Mouse (Mus musculus) embryo, embryonic 11 days (tissue): ENCODE results near the gene Tmem245.
A peak's percentile ranks its signal among the peaks of the same experiment; 100 is the strongest.

Experiments used
- DNase-seq: peaks from one replicate; pipeline ENCODE4 v3.0.0-alpha.2; 2015

Tmem245 gene

DNA sequence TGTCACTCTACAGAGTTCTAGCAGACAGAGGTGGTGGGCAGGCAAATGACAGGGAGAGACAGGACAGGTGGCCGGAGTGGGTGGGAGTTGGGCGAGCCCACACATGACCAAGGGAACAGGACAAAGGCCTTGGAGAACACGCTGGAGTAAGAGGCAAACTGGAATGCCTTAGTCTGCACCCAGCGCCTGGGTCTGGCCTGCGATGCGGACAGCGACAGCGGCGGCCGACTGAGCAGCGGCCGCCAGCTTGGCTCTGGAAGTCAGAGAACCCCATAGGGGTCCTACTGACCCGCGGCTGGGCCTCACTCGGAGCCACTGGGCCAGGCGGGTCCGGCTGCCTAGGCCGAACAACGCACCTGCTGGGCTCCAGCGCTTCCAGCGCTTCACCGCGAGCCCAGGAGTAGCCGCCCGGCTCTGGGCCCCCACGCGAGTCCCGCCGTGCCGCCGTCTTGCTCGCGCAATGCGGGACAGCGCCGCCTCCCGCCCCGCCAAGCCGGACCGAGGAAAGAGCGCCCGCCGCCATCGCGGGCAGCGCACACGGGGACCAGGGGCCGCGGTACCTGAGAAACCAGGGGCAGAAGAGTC, 82.7 kb downstream of the Tmem245 start:
- peak; percentile 65 for DNase-seq

DNA sequence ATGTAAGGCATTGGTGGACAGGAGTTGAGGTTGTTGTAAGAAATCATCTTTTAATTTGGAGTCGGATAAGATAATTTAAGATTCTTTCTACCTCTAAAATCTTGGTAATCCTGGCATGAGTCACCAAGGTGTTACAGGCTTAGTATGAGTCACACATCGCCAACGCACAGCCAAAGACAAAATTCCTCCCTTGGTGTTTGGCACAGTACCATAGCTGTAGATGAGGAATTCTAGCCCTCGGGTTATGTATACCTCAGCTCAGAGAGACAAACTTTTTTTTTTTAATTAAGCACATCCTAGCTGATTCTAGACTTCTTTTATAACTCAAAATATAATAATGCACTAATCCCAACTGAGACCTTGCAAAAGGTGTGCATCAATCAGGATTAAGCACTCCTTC, 83.2 kb downstream of the Tmem245 start:
- no peak for DNase-seq

- no peak for DNase-seq
These were observed 85.7 kb downstream of the Tmem245 start for GRCm38 (mm10) chr4:56861551-56861950.

- DNase-seq: no peak
These were observed 88.5 kb downstream of the Tmem245 start for GRCm38 (mm10) chr4:56858733-56859132.

DNA sequence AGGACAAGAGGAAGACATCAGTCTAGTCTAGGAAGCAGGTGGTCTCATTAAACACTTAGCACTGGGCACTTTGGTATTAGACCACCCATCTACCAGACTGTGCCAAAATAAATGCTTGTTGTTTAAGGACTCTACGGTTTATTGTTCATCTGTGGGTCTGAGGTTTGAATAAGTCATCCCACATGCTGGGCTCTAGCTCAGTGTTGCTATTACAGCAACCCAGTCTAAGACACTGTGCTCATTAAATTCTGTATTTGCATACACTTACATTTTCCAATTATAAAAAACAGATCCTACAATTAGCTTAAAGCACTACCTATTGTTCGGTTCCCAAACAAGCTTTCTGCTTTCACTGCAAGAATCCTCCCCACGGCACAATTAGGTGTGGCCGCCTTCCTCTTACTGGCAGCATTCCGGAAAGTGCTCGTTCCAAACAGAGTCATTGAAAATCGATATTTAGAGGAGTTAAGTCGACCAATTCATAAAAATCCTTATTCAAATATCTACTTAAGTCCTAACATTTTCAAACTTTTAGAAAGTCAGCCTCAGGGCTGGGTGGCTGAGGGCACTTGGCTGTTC, 90.8 kb downstream of the Tmem245 start:
- DNase-seq: no peak

GRCm38 (mm10) chr4:56855935-56856334, 91.3 kb downstream of the Tmem245 start:
- no peak for DNase-seq

DNA sequence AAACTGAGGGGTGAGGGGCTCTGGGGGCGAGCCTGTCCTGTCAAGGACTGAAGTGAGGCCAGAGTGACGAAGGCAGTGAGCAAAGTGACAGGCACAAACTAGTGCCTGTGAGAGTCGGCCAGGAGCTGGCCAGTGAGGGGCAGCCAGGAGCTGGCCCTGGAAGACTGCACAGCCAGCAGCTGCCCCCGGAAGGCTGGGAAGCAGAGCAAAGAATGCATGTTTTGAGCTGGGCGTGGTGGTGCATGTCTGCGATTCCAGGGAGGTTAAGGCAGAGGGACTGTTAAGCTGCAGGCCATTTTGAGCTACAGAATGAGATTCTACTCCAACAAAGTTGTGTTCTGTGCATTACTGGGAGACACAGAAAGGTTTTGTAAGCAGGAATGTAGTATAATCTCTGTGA, 96.5 kb downstream of the Tmem245 start:
- peak; percentile 45 for DNase-seq

GRCm38 (mm10) chr4:56848044-56848443, 99.2 kb downstream of the Tmem245 start:
- no peak for DNase-seq

DNA sequence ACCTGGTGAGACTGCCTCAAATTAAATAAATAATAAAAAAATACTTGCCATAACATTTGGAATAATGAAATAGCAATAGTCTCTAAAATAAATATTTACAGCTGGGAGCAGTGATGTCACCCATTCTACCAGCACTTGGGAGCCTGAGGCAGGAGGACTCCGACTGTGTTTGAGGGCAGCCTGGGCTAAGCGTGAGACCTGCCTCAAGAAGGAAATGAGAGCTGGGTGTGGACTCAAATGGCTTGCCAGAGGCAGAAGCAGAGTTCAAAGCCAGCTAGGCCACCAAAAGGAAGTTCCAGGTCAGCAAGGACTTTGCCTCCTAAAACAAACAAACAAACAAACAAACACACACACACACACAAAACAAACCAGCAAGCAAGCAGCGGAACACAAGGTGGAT, 99.8 kb downstream of the Tmem245 start:
- no peak for DNase-seq

- no peak for DNase-seq
These were observed 101.2 kb downstream of the Tmem245 start for GRCm38 (mm10) chr4:56845896-56846533.

GRCm38 (mm10) chr4:56844911-56845310, 102.3 kb downstream of the Tmem245 start:
- DNase-seq: no peak

DNA sequence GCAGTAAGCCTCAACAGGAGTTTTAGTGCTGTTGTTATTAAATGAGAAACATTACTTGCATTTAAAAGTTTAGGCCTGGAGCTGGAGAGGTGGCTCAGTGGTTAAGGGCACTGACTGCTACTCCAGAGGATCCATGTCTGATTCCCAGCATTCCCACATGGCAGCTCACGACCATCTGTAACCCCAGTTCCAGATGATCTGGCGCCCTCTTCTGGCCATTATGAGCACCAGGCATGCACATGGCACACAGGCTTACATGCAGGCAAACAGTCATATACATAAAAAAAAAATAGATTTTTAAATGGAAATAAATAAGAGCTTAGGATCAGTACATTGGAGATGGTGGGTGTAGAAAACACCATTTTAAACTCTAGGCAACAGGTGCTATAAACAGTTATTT, 103.3 kb downstream of the Tmem245 start:
- DNase-seq: no peak

- no peak for DNase-seq
These were observed 104.7 kb downstream of the Tmem245 start for GRCm38 (mm10) chr4:56842501-56842900.

- no peak for DNase-seq
These were observed 106.9 kb downstream of the Tmem245 start for GRCm38 (mm10) chr4:56840297-56840696.

DNA sequence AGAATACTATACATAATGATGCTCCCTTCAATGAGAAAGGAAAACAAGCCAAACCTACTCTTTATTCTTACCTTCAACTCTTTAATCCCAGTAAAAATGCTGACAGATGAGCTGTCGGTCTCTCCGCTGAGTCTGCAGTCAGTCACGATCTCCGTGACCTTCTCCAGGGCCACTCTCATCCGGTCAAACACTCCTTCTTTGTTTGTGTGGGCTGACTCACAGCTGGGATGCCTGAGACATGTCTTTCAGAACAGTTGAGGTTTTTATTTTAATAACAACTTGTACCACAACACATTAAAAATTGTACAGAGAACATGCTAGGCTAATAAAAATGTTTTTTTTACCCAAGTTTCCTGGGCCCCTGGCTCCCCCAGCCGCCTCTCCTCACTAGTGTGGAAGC, 109.6 kb downstream of the Tmem245 start:
- DNase-seq: no peak

DNA sequence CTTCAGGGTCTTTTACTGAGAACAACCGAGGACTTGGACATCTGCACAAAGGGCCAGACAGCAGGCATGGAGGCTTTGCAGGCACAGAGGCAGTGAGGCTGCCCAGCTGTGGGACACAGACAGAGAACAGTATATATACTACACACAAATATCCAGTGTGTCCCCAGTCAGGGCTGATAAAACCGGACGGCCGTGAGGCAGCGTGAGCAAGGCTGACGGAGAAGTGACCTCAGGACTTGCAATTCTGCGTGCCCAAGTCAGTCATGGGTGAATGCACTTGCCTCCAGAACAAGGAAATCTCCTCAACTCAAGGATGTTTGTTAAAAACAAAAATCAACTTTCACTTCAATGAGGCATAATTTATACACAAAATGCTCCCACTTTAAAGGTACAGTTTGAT, 115.2 kb downstream of the Tmem245 start:
- no peak for DNase-seq

DNA sequence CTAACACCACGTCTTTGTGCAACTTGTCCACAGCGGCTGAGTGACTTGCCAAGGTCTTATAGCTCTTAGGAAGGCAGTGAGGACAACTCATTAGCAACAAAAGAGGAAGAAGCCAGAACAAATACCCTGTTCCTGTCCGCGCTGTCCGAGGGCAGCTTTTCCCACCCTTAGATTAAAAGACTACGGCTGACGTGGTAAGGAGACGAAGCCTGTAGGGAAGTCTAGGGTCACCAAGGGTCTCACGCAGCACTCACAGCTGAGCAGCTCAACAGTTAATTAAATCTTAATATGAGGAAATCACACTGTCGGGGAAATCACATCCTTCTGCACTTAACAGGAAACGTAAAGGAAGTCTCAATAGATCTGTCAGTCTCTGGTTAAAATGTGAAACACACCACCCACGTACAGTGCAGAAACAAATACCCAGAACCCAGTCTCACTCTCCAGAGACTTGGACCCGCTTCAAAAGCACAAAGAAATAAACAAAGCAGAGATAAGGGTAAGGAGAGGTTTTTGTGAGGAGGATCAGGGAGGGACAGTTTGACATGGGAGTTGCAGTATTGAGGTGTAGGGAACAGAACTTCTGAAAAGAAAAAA, 116.1 kb downstream of the Tmem245 start:
- DNase-seq: no peak

GRCm38 (mm10) chr4:56829511-56829921, 117.7 kb downstream of the Tmem245 start:
- DNase-seq: no peak

GRCm38 (mm10) chr4:56828932-56829331, 118.3 kb downstream of the Tmem245 start:
- no peak for DNase-seq

GRCm38 (mm10) chr4:56824231-56824630, 123.0 kb downstream of the Tmem245 start:
- no peak for DNase-seq

DNA sequence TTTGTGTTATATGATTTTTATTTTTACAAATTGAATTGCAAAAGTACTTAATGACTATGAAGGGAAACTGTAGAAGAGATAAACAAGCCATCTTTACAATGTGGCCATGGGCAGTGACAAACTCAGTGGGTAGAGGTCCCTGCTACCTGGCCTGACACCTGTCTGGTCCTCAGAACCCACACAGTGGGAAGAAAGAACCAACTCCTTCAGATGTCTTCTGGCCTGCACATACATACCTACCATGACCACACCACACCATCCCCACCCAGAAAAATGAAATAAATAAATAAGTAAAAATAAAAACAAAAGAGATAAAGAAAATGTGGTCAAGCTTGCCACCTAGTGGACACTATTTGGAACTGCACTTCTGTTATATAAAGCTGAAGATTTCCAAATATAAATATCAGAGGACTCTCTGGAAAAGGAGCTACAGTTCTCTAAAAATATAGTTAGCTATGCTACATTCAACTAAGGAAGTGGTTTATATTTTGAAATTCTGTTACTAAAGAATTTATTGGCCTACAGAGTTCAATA, 127.2 kb downstream of the Tmem245 start:
- peak; percentile 20 for DNase-seq
